Mouse (Mus musculus) brain, adult 2 months (tissue): ENCODE data around the gene Ssr3.
A peak's percentile ranks its signal among the peaks of the same experiment; 100 is the strongest.
"Not testable (repeated sequence)": the region's sequence is repeated elsewhere in the genome, so short reads cannot be mapped to it uniquely, and the experiment has no call there.

ENCODE experiments used
- DNase-seq: peaks from one replicate; pipeline ENCODE4 v3.0.0; 2011; ENCODE audit warnings: low read depth, low spot score

Ssr3 gene

DNA sequence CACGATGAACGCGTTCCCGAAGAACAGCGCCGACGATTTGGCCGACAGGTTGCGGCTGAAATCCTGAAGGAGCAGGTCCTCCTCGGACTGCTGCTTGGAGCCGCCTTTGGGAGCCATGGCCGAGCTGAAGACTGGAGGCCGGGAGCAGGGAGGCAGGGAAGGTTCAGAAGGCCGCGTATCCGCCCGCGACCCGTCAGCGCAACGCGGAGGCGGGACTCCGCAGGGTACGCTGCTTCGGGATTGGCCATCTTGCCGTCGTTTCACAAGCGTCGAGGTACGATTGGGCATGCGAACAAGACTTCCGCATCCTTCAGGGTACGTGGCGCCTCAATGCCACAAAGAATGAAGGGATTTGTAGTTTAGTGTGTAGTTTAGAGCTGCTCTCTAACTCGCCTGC, at the start of gene Ssr3:
Gene Ssr3, minus strand, starts transcription at position 203 of the 397 bp plus-strand sequence.
- peak; percentile 100 for DNase-seq

- peak; percentile 81 for DNase-seq
Measured at GRCm38 (mm10) chr3:65441586-65442111, 49.2 kb upstream of the Ssr3 start.

- no peak for DNase-seq
Measured at GRCm38 (mm10) chr3:65438511-65439228, 46.2 kb upstream of the Ssr3 start.

DNA sequence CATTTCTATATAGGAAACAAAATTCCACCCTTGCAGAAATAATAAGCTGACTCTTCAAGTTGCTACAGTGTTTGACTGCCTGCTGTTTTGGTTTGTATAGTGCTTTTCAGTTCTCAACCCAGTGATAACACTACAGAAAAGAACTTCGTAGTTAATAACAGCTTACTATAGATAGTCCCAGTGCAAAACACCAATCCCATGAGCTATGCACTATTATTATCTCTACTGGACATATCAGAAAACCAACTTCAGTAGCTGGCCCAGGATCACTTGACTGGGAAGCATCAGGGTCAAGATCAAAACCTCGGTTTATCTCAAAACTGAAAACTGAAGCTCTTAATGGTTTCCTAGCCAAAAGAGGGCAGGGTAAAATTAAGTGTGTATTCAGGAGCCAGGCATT, 43.4 kb upstream of the Ssr3 start:
- DNase-seq = peak; percentile 14

- DNase-seq = peak; percentile 8
Measured at GRCm38 (mm10) chr3:65435101-65435571, 42.7 kb upstream of the Ssr3 start.

- no peak for DNase-seq
Measured at GRCm38 (mm10) chr3:65432236-65432635, 39.8 kb upstream of the Ssr3 start.

DNA sequence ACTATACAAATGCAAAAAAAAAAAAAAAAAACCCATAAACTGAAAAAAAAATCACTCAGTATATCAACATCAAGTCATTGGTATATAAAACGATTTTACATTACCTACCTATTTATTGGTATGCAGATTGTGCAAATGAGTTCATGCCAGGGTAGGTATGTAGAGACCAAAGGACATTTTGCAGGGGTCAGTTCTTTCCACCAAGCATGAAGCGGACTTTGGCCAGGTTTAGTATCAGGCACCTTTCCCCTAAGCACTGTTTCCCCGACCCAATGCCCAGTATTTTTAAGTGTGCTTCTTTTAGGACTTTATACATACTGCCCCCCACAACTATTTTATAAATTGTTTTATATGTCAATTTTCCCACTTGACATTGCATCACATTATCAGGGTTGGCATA, 27.3 kb upstream of the Ssr3 start:
- no peak for DNase-seq

DNA sequence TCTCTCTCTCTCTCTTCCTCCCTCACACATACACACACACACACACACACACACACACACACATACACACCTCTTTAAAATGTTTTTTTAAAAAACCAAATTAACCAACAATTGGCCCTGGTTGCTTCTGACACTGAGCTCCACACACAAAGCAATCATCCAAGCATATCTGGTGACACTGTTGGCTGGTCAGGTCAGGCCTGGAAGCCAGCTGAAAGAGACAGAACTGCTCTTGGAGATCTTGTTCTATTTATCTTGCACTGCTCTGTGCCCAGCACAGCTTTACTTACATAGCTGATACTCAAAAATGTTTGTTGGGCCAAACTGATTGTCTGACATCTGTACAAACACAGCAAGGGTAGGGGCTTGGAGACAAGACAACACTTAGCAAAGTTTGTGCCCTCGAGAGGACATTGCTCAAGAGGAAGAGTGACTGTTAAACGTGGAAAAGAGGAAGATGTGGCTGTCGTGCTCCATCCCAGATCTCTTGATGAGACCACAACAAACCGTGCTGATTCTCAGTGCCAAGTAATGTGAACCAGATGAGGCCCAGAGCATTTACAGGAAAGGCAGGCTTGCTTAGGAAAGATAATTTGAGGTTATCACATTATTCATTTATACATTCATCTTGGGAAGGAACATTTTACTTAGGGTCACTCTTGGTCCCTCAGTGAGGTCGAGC, 25.6 kb upstream of the Ssr3 start:
- DNase-seq = no peak

- no peak for DNase-seq
Measured at GRCm38 (mm10) chr3:65416571-65416970, 24.1 kb upstream of the Ssr3 start.

GRCm38 (mm10) chr3:65407891-65408290, 15.5 kb upstream of the Ssr3 start:
- no peak for DNase-seq

- DNase-seq = no peak
Measured at GRCm38 (mm10) chr3:65405781-65406180, 13.4 kb upstream of the Ssr3 start.

GRCm38 (mm10) chr3:65397566-65397965, 5.1 kb upstream of the Ssr3 start:
- DNase-seq = no peak

DNA sequence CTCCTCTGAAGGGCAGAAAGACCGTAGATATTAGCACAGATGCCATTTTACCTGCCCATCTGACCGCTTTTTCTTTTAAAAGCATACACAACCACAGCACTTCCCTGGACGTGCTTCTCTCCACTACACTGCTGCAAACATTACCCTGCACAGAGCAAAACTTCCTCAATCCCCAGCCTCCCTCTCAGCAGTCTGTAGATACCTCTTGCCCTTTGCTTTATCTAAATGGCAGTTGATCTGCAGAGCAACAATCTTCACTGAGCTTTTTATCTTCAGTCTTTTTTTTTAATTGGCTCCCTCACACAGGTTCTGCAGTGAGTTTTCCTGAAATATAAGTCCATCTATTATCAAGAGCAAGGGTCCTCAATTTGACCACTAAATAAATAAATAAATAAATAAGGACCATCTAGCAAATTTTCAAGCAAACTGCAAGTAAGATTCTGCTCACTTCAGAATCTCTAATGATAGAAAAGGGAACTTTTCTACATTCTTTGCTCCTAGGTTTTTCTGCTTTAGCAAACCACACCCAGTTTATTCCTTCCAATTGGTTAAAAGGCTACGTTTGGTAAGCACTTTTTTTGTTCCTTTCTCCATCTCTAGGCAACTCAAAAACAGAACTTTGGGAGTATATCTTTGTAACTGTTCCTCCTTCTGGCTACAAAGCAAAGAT, 4.5 kb upstream of the Ssr3 start:
- no peak for DNase-seq

DNA sequence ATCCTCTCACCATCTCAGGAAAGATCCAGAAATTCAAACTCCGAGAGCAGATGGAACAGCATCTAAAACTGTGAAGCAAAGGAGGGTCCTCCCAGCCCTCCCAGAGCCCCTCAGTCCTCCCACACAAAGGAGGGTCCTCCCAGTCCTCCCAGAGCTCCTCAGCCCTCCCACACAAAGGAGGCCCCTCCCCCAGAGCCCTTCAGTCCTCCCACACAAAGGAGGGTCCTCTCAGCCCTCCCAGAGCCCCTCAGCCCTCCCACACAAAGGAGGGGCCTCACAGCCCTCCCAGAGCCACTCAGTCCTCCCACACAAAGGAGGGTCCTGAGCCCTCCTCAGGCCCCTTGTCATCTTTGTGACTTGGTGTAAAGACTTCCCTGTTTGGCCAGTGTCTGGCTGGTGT, 2.7 kb upstream of the Ssr3 start:
- DNase-seq = not testable (repeated sequence)

DNA sequence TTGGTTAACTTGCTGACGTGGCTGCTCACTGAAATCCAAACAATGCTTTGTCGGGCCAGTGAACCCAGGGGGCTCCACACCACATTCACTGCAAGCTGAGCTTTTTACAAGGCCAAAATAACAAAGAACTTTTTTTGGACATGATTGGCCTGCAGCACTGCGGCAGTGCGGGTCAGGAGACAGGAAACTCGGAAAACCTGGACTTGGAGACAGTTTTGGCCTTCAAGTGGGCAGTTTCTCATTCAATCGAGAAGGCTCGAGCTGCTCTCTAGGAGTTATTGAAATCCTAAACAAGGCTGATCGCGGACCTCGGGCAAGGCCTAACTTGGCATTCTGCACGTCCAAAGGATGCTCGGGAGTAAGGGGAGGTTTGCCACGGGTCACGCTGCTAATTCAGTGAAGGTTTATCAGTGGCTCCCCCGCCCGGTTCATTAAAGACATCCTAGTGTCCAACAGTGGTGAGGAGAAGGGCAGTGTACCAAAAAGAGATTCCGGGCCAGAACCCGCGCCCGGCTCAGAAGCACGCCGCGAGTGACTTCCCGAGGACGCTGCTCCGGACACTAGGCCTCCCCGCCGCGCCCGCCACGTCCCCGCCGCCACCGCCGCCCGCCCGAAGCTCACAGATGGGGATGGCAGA, 521 bp downstream of the Ssr3 start:
- peak; percentile 57 for DNase-seq

- DNase-seq = no peak
Measured at GRCm38 (mm10) chr3:65391222-65391783, 1.1 kb downstream of the Ssr3 start.

GRCm38 (mm10) chr3:65385771-65386170, 6.7 kb downstream of the Ssr3 start:
- peak; percentile 11 for DNase-seq

DNA sequence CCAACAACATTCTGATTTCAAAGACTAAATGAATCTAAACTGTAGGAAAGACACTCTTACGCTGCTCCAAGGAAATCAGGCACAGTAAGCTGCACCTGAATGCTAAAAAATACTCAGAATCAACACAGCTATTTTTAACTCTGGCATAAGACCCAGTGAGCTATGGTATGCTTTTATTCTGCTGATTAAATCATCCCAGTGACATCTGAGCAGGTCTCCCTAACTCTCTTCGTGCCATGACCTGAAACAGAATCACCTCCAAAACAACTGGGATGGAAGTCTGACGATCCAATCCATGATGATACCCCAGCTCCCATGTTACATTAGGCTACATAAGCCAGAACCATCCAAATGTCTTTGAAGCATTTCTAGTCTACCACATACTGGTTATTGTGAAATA, 8.0 kb downstream of the Ssr3 start:
- no peak for DNase-seq

DNA sequence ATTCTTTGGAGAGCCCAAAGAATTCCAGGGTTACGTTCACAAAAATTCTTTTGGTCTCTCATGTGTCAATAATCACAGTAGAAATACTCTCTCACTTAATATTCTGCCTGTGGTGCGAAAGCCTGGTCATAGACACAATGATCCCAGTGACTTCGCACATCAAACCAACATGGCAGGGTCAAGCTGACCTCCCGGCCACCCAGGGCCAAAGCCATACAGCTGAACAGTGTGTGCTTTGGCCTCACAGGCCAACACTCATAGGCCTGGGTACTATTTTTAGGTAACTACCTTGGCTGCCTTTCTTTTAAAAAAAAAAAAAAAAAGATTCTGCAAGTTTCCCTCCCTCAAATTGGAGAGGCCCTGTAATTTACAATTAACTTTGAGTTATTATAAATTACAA, 11.3 kb downstream of the Ssr3 start:
- DNase-seq = no peak

- DNase-seq = peak; percentile 74
Measured at GRCm38 (mm10) chr3:65379884-65380539, 12.4 kb downstream of the Ssr3 start.

DNA sequence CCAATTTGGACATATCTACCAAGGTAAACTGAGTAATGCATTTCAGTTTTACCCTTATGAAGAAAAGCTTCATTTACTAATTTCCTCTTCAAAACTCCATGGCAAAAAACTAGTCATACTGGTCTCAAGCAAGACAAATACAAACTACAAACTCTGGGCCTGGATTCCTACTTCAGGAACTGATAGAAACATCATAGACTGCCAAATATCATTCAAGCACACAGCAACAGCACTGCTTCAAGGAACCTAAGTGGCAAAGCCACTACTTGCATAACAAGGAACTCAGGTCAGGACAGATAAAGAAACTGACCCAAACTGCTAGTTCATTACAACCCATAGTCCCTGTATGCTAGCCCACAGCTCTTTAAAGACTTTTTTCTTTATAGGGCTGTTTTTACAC, 13.7 kb downstream of the Ssr3 start:
- no peak for DNase-seq
